Mouse (Mus musculus) adrenal gland, adult 8-10 months (tissue): ENCODE measurements around the gene Galnt9. TPM values are rescaled to one million over a fixed set of nuclear protein-coding genes. Genes with fewer than 3 reads are reported as not detected.
A peak's percentile ranks its signal among the peaks of the same experiment; 100 is the strongest.

Experiments used
- DNase-seq: peaks from one replicate; pipeline ENCODE4 v3.0.0; 2022
- total RNA-seq, 4 experiments: library from RNA; stranded (reverse); gene quantifications; 2 replicates each; pipeline ENCODE4 v1.2.4; 2022

The Galnt9 gene
- total RNA-seq, 4 experiments from 2014 or later: 0.14 to 0.17 (median 0.16) TPM

GRCm38 (mm10) chr5:110540947-110541346, 3.2 kb upstream of the Galnt9 start:
- DNase-seq: peak; percentile 5

GRCm38 (mm10) chr5:110541456-110541855, 2.7 kb upstream of the Galnt9 start:
- DNase-seq: no peak

GRCm38 (mm10) chr5:110544691-110545069, 525 bp downstream of the Galnt9 start:
- DNase-seq: no peak

- DNase-seq: no peak
These were observed 1.2 kb downstream of the Galnt9 start for GRCm38 (mm10) chr5:110545311-110545710.

GRCm38 (mm10) chr5:110546136-110546535, 2.0 kb downstream of the Galnt9 start:
- no peak for DNase-seq

- no peak for DNase-seq
These were observed 2.7 kb downstream of the Galnt9 start for GRCm38 (mm10) chr5:110546726-110547406.

- DNase-seq: no peak
These were observed 4.3 kb downstream of the Galnt9 start for GRCm38 (mm10) chr5:110548446-110548845.

GRCm38 (mm10) chr5:110550189-110550588, 6.0 kb downstream of the Galnt9 start:
- DNase-seq: no peak

GRCm38 (mm10) chr5:110550841-110551240, 6.7 kb downstream of the Galnt9 start:
- no peak for DNase-seq

- DNase-seq: no peak
These were observed 7.8 kb downstream of the Galnt9 start for GRCm38 (mm10) chr5:110552005-110552404.

GRCm38 (mm10) chr5:110553315-110553714, 9.2 kb downstream of the Galnt9 start:
- no peak for DNase-seq

- no peak for DNase-seq
These were observed 11.0 kb downstream of the Galnt9 start for GRCm38 (mm10) chr5:110555198-110555597.

- DNase-seq: peak; percentile 71
These were observed 14.2 kb downstream of the Galnt9 start for GRCm38 (mm10) chr5:110558368-110558767.

- DNase-seq: no peak
These were observed 15.5 kb downstream of the Galnt9 start for GRCm38 (mm10) chr5:110559679-110560078.

- DNase-seq: no peak
These were observed 18.7 kb downstream of the Galnt9 start for GRCm38 (mm10) chr5:110562741-110563326.

- no peak for DNase-seq
These were observed 21.0 kb downstream of the Galnt9 start for GRCm38 (mm10) chr5:110564986-110565644.

GRCm38 (mm10) chr5:110567547-110567946, 23.4 kb downstream of the Galnt9 start:
- no peak for DNase-seq

GRCm38 (mm10) chr5:110574888-110575287, 30.7 kb downstream of the Galnt9 start:
- no peak for DNase-seq

- no peak for DNase-seq
These were observed 35.1 kb downstream of the Galnt9 start for GRCm38 (mm10) chr5:110579296-110579695.

- no peak for DNase-seq
These were observed 36.5 kb downstream of the Galnt9 start for GRCm38 (mm10) chr5:110580569-110581239.

- DNase-seq: no peak
These were observed 38.7 kb downstream of the Galnt9 start for GRCm38 (mm10) chr5:110582647-110583538.

GRCm38 (mm10) chr5:110587467-110587866, 43.3 kb downstream of the Galnt9 start:
- no peak for DNase-seq
